Mouse (Mus musculus) lung, adult 2 months (tissue): Measurements from ENCODE around the gene Pde8b.

Experiments
- CTCF ChIP-seq: fragments of 200-500 bp; IDR thresholded peaks from 2 replicates; pipeline ENCODE4 v1.5.1; 2011; ENCODE audit warnings: mild to moderate bottlenecking, low read length, control low read depth; ENCODE audit not compliant: insufficient read depth
- POLR2A ChIP-seq: fragments of 200-500 bp; IDR thresholded peaks from 2 replicates; pipeline ENCODE4 v1.6.1; 2011; ENCODE audit warnings: low read depth, mild to moderate bottlenecking, control low read depth, low read length, borderline replicate concordance; ENCODE audit errors: extremely low read depth

GRCm38 (mm10) chr13:94975828-94976218 lies 274.3 kb downstream of the Pde8b start:
- TF ChIP-seq CTCF (no peak), POLR2A (no peak)
